Mouse (Mus musculus) limb, embryonic 14.5 days (tissue): Measurements from ENCODE around the gene Eif4g3. TPM values are rescaled to one million over a fixed set of nuclear protein-coding genes. Genes with fewer than 3 reads are reported as not detected.

ENCODE experiments used
- ATAC-seq: fragments of 200-750 bp; cut with Nextera tagmentation; 2 replicates; pipeline ENCODE4 v1.8.0; 2017; ENCODE audit warnings: low read depth, moderate number of reproducible peaks, moderate TSS enrichment; ENCODE audit not compliant: low FRiP score
- DNase-seq: peaks from one replicate; pipeline ENCODE4 v3.0.0-alpha.2; 2015; ENCODE audit warnings: low spot score
- H3K27ac ChIP-seq: fragments of 300-500 bp; sonication (generic); replicated peaks from 2 replicates; pipeline ENCODE4 v1.5.1; 2014; ENCODE audit warnings: low read depth, mild to moderate bottlenecking, low read length, moderate library complexity, mixed read lengths
- H3K27me3 ChIP-seq: fragments of 300-500 bp; sonication (generic); 2 replicates; pipeline ENCODE4 v1.6.1; 2014; ENCODE audit warnings: low read length, mixed read lengths; ENCODE audit not compliant: control insufficient read depth, insufficient read depth
- H3K36me3 ChIP-seq: fragments of 300-500 bp; sonication (generic); 2 replicates; pipeline ENCODE4 v1.6.1; 2014; ENCODE audit warnings: mild to moderate bottlenecking, low read length, moderate library complexity, mixed read lengths; ENCODE audit not compliant: control insufficient read depth, insufficient read depth
- H3K4me1 ChIP-seq: fragments of 300-500 bp; sonication (generic); 2 replicates; pipeline ENCODE4 v1.6.1; 2014; ENCODE audit warnings: antibody characterized with exemption, low read length, mixed read lengths; ENCODE audit not compliant: control insufficient read depth, insufficient read depth
- H3K4me2 ChIP-seq: fragments of 300-500 bp; sonication (generic); replicated peaks from 2 replicates; pipeline ENCODE4 v1.6.1; 2014; ENCODE audit warnings: low read depth, mild to moderate bottlenecking, low read length, moderate library complexity; ENCODE audit not compliant: severe bottlenecking
- H3K4me3 ChIP-seq: fragments of 300-500 bp; sonication (generic); replicated peaks from 2 replicates; pipeline ENCODE4 v1.5.1; 2014; ENCODE audit warnings: low read length
- H3K9ac ChIP-seq: fragments of 300-500 bp; sonication (generic); 2 replicates; pipeline ENCODE4 v1.6.1; 2014; ENCODE audit warnings: mild to moderate bottlenecking, low read depth, low read length, moderate library complexity; ENCODE audit not compliant: severe bottlenecking
- H3K9me3 ChIP-seq: fragments of 300-500 bp; sonication (generic); 2 replicates; pipeline ENCODE4 v1.6.1; 2016; ENCODE audit warnings: low read length; ENCODE audit not compliant: control insufficient read depth
- POLR2A ChIP-seq: fragments of 200-500 bp; IDR thresholded peaks from 2 replicates; pipeline ENCODE4 v1.8.0; 2012; ENCODE audit warnings: inconsistent platforms, mild to moderate bottlenecking, moderate library complexity, borderline replicate concordance; ENCODE audit not compliant: insufficient read depth, insufficient read length; ENCODE audit errors: extremely low read depth
- WGBS: fragments of 180-500 bp; shearing (Covaris S2); extraction: QIAGEN DNeasy Blood & Tissue Kit; methylation state at CpG from one replicate; pipeline ENCODE4 v1.1.7; 2014; 5-methylcytosine and 5-hydroxymethylcytosine counted together
- polyA plus RNA-seq, 2 experiments: library from polyadenylated mRNA; depleted of rRNA in 1 of 2; stranded (reverse) in 1 of 2; unstranded in 1 of 2; fragments of >200 nt; fragmentation: Nextera tagmentation in 1 of 2; extraction: Ambion mirVana in 1 of 2; gene quantifications; 2 replicates each; pipeline versions ENCODE4 v1.2.1 to v1.2.3; 2012 to 2014

Eif4g3 gene
- polyA plus RNA-seq (2012; rRNA removed) (106 and 111 TPM in 2 replicates), polyA plus RNA-seq (2014; fragmentation: Nextera tagmentation; extraction: Ambion mirVana) (38.7 and 45.5 TPM in 2 replicates)

DNA sequence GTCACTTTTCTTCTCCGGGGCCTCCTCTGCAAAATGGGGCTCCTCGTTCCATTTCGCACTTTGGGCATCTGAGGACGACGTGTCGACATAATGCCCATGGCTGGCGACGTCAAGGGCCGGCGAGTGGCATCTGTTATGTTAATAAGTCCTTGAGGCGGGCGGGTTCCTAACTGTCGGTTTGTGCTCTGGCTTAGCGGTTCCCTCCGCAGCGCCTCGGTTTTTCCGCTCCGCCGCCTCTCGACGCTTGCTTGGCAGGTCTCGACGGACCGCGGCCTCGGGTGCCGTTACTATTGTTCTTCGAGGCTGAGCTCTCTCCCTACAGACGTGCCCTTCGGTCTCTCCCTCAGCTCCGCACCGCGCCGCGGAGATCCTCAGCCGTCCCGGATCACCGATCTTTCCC lies at the start of gene Eif4g3:
Eif4g3 (plus strand) TSS at position 133 of the 400 bp plus-strand sequence.
- no peaks in the 10 kb centered on the region for H3K27me3 ChIP-seq
- H3K4me2 ChIP-seq, result peak within 1 kb of the TSS; percentile 56
- ATAC-seq, result peak; percentile 43
- peak within 1 kb of the TSS; percentile 99 for H3K4me3 ChIP-seq
- TF ChIP-seq POLR2A, result no peak
- peak within 1 kb of the TSS; percentile 95 for H3K27ac ChIP-seq
- peaks cover 19% of the 10 kb centered on the region for H3K4me1 ChIP-seq
- peaks cover 11% of the 10 kb centered on the region for H3K36me3 ChIP-seq
- no peaks in the 10 kb centered on the region for H3K9me3 ChIP-seq
- 2% methylated on average over 39 of the region's 39 CpGs for WGBS
- H3K9ac ChIP-seq, result peak within 1 kb of the TSS; percentile 99
- DNase-seq, result no peak

DNA sequence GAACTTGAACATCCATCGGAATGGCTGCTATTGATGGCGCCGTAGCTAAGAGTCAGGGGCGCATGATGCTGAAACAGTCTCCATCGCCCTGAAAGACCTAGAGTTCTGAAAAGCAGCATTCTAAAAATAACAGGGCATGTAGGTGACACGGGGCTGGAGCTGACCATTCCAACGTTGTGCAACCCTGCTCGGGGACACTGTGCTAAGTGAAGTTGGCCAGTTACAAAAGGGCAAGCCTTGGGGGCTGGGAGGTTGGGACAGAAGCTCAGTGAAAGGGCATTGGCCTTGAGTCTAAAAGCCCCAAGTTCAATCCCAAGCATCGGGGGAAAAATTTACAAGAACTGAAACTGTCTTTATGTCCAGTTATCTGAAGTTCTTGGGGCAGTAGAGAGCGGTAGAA lies 49.3 kb upstream of the Eif4g3 start:
- H3K9me3 ChIP-seq, result no peaks in the 10 kb centered on the region
- no peak overlapping the region for H3K27ac ChIP-seq
- H3K4me2 ChIP-seq, result no peak overlapping the region
- peaks cover 79% of the 10 kb centered on the region for H3K36me3 ChIP-seq
- H3K27me3 ChIP-seq, result no peaks in the 10 kb centered on the region
- ATAC-seq (no peak), DNase-seq (no peak)
- H3K4me3 ChIP-seq, result no peak overlapping the region
- TF ChIP-seq POLR2A, result no peak
- H3K4me1 ChIP-seq, result no peaks in the 10 kb centered on the region
- WGBS, result 93% methylated on average over 10 of the region's 10 CpGs
- H3K9ac ChIP-seq, result no peak overlapping the region

DNA sequence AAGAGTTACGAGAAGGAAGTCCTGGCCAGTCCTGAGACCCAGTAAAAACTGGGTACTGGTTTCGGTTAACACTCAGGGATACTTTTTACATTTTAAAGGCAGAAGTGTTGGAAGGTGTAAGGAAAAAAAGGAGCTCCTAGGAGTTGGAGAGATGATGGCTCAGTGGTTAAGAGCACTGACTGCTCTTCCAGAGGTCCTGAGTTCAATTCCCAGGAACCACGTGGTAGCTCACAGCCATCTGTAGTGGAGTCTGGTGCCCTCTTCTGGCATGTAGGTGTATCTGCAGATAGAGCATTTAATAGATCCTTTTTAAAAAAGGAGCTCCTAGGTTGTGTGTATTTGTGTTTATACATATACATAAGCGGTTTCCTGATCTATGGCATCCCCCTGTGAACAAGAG lies 47.4 kb upstream of the Eif4g3 start:
- ATAC-seq (no peak), DNase-seq (no peak)
- H3K4me3 ChIP-seq, result no peak overlapping the region
- no peak for TF ChIP-seq POLR2A
- no peaks in the 10 kb centered on the region for H3K4me1 ChIP-seq
- no peaks in the 10 kb centered on the region for H3K9me3 ChIP-seq
- 79% methylated on average over 4 of the region's 4 CpGs for WGBS
- no peaks in the 10 kb centered on the region for H3K27me3 ChIP-seq
- no peak overlapping the region for H3K4me2 ChIP-seq
- peaks cover 79% of the 10 kb centered on the region for H3K36me3 ChIP-seq
- H3K27ac ChIP-seq, result no peak overlapping the region
- H3K9ac ChIP-seq, result no peak overlapping the region

DNA sequence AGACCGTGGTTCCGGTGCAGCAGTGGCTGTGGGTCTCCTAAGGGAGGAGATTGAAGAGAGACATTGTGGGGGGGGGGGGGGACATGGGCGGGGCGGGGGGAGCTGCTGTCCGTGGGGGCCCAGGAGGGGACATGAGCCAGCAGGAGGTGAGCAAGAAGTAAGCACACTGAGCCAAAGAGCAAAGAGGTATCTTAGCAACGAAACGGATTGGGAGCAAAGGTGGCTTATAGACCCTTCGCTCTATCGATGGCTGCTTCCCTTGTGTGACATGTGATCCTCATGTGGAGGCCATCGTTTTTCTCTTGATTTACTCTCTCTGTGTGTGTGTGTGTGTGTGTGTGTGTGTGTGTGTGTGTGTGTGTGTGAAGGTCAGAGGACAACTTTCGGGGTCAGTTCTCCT lies 46.4 kb upstream of the Eif4g3 start:
- peaks cover 76% of the 10 kb centered on the region for H3K36me3 ChIP-seq
- 86% methylated on average over 11 of the region's 11 CpGs for WGBS
- H3K4me3 ChIP-seq, result no peak overlapping the region
- H3K4me2 ChIP-seq, result no peak overlapping the region
- DNase-seq (no peak), ATAC-seq (no peak)
- no peaks in the 10 kb centered on the region for H3K27me3 ChIP-seq
- H3K9ac ChIP-seq, result no peak overlapping the region
- TF ChIP-seq POLR2A, result no peak
- H3K27ac ChIP-seq, result no peak overlapping the region
- H3K9me3 ChIP-seq, result no peaks in the 10 kb centered on the region
- H3K4me1 ChIP-seq, result no peaks in the 10 kb centered on the region

DNA sequence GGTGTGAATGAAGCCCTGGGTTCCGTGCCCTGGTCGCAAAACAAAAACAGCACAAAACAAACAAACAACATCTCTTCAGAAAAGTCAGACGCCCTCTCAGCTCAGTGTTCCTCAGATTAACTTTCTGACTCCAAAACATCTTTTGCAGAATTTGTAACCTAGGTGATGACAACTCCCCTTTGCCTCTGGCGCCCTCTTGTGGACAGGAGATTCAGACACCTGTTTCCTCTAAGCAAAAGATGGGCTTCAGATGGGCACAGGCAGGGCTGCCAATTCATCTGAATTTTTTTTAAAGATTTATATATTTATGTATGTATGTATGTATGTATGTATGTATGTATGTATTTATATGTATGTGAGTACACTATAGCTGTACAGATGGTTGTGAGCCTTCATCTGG lies 40.0 kb upstream of the Eif4g3 start:
- DNase-seq (peak; percentile 76), ATAC-seq (no peak)
- no peaks in the 10 kb centered on the region for H3K9me3 ChIP-seq
- no peak overlapping the region for H3K4me2 ChIP-seq
- no peak for TF ChIP-seq POLR2A
- no peak overlapping the region for H3K9ac ChIP-seq
- peaks cover 76% of the 10 kb centered on the region for H3K36me3 ChIP-seq
- WGBS, result 36% methylated on average over 4 of the region's 4 CpGs
- H3K27me3 ChIP-seq, result no peaks in the 10 kb centered on the region
- H3K27ac ChIP-seq, result no peak overlapping the region
- no peaks in the 10 kb centered on the region for H3K4me1 ChIP-seq
- H3K4me3 ChIP-seq, result no peak overlapping the region

DNA sequence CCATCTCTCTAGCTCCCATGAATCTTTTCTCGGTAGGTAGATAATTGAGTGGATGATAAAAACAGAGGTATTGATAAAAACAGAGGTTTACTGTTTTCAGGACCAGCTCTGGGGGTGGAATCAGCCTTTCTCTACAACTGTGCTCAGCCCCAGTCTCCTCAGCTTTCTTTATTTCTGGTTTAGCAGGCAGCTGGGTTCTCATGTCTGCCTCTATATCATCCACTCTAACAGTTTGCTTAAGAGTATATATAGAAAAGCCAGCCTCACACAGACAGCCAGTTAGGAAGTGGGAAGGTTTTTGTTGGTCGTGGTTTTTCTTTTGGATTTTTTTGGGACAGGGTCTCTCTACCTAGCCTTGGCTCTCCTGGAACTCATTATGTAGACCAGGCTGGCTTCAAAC lies 38.6 kb upstream of the Eif4g3 start:
- no peaks in the 10 kb centered on the region for H3K4me1 ChIP-seq
- DNase-seq, result no peak
- no peaks in the 10 kb centered on the region for H3K27me3 ChIP-seq
- peaks cover 76% of the 10 kb centered on the region for H3K36me3 ChIP-seq
- 92% methylated on average over 2 of the region's 2 CpGs for WGBS
- no peak overlapping the region for H3K9ac ChIP-seq
- TF ChIP-seq POLR2A, result no peak
- H3K4me2 ChIP-seq, result no peak overlapping the region
- H3K4me3 ChIP-seq, result no peak overlapping the region
- H3K9me3 ChIP-seq, result no peaks in the 10 kb centered on the region
- H3K27ac ChIP-seq, result no peak overlapping the region
- no peak for ATAC-seq
